Mouse (Mus musculus) CH12.LX (cell line): ENCODE measurements around the gene Spata25. TPM values are rescaled to one million over a fixed set of nuclear protein-coding genes. Genes with fewer than 3 reads are reported as not detected.

Source experiments
- DNase-seq: peaks from one replicate; pipeline ENCODE4 v3.0.0-alpha.2; 2013; ENCODE audit errors: extremely low read depth
- H3K27ac ChIP-seq: 2 replicates; pipeline ENCODE4 v1.5.1; 2012; ENCODE audit warnings: low read depth, mild to moderate bottlenecking, control low read depth, moderate library complexity; ENCODE audit not compliant: insufficient read depth
- H3K27me3 ChIP-seq: replicated peaks from 2 replicates; pipeline ENCODE3; 2012; ENCODE audit warnings: inconsistent platforms
- H3K36me3 ChIP-seq, 2 experiments: replicated peaks in 1 of 2; 2 replicates each; pipeline versions ENCODE3 to v1.6.1; 2012; ENCODE audit warnings: inconsistent platforms in 1 of 2, low read length in 1 of 2, mild to moderate bottlenecking in 1 of 2, mixed read lengths in 1 of 2, moderate library complexity in 1 of 2; ENCODE audit not compliant: control insufficient read depth in 1 of 2, insufficient read depth in 1 of 2
- H3K4me1 ChIP-seq, 2 experiments: 2 replicates each; pipeline ENCODE4 v1.6.1; 2012; ENCODE audit warnings: inconsistent platforms in 1 of 2, moderate library complexity in 1 of 2; ENCODE audit not compliant: insufficient read depth in 2 of 2, control insufficient read depth in 1 of 2
- H3K4me2 ChIP-seq: 2 replicates; pipeline ENCODE4 v1.6.1; 2012; ENCODE audit warnings: low read depth, mild to moderate bottlenecking, control low read depth; ENCODE audit not compliant: poor library complexity, insufficient read depth, severe bottlenecking
- H3K4me3 ChIP-seq, 3 experiments: fragments of 150-350 bp in 1 of 3; sonication (generic) in 1 of 3; replicated peaks in 1 of 3; 2 replicates each; pipeline versions ENCODE3 to v1.5.1; 2011 to 2012; ENCODE audit warnings: low read depth in 2 of 3, low read length in 2 of 3, mild to moderate bottlenecking in 2 of 3, moderate library complexity in 2 of 3, control low read depth in 1 of 3, improper control_type of control experiment in 1 of 3, inconsistent platforms in 1 of 3, mixed read lengths in 1 of 3; ENCODE audit not compliant: poor library complexity in 1 of 3
- H3K79me2 ChIP-seq: replicated peaks from 2 replicates; pipeline ENCODE4 v1.6.1; 2012; ENCODE audit warnings: mild to moderate bottlenecking, moderate library complexity; ENCODE audit not compliant: control insufficient read depth, poor library complexity, insufficient read depth, severe bottlenecking; ENCODE audit errors: extremely low read depth
- H3K9ac ChIP-seq: 2 replicates; pipeline ENCODE4 v1.6.1; 2012; ENCODE audit warnings: low read depth, mild to moderate bottlenecking, control low read depth, moderate library complexity; ENCODE audit not compliant: insufficient read depth
- H3K9me3 ChIP-seq: replicated peaks from 2 replicates; pipeline ENCODE3; 2012; ENCODE audit warnings: low read length, inconsistent platforms, mixed read lengths
- BHLHE40 ChIP-seq: IDR thresholded peaks from 2 replicates; pipeline ENCODE4 v1.6.1; 2011; ENCODE audit warnings: mild to moderate bottlenecking, low read depth, low read length, improper control_type of control experiment
- CHD1 ChIP-seq: IDR thresholded peaks from 2 replicates; pipeline ENCODE4 v1.6.1; 2012; ENCODE audit warnings: low read depth, low read length, improper control_type of control experiment, inconsistent platforms
- CHD2 ChIP-seq: IDR thresholded peaks from 2 replicates; pipeline ENCODE4 v1.6.1; 2011; ENCODE audit warnings: low read length, improper control_type of control experiment
- CTCF ChIP-seq, 2 experiments: IDR thresholded peaks in 1 of 2; conservative IDR thresholded peaks in 1 of 2; 2 replicates each; pipeline ENCODE4 v1.5.1; 2011 to 2012; ENCODE audit warnings: low read depth in 2 of 2, low read length in 2 of 2, improper control_type of control experiment in 1 of 2, inconsistent platforms in 1 of 2, mild to moderate bottlenecking in 1 of 2, moderate library complexity in 1 of 2
- GABPA ChIP-seq: IDR thresholded peaks from 2 replicates; pipeline ENCODE4 v1.6.1; 2012; ENCODE audit warnings: low read depth, low read length, improper control_type of control experiment, inconsistent platforms; ENCODE audit not compliant: insufficient replicate concordance
- IRF4 ChIP-seq: IDR thresholded peaks from 2 replicates; pipeline ENCODE4 v1.6.1; 2014; ENCODE audit warnings: low read depth, mild to moderate bottlenecking, inconsistent platforms, low read length, improper control_type of control experiment
- JUN ChIP-seq: IDR thresholded peaks from 2 replicates; pipeline ENCODE4 v1.6.1; 2011; ENCODE audit warnings: low read depth, mild to moderate bottlenecking, low read length, improper control_type of control experiment, moderate library complexity; ENCODE audit not compliant: insufficient read depth
- KAT2A ChIP-seq: IDR thresholded peaks from 2 replicates; pipeline ENCODE4 v1.6.1; 2012; ENCODE audit warnings: low read length, improper control_type of control experiment, inconsistent platforms; ENCODE audit not compliant: insufficient replicate concordance
- MAX ChIP-seq: IDR thresholded peaks from 2 replicates; pipeline ENCODE4 v1.6.1; 2011; ENCODE audit warnings: low read length, improper control_type of control experiment
- MXI1 ChIP-seq: IDR thresholded peaks from 2 replicates; pipeline ENCODE4 v1.6.1; 2011; ENCODE audit warnings: mild to moderate bottlenecking, low read depth, low read length, improper control_type of control experiment
- MYC ChIP-seq: IDR thresholded peaks from 2 replicates; pipeline ENCODE4 v1.6.1; 2011; ENCODE audit warnings: low read depth, mild to moderate bottlenecking, improper control_type of control experiment, low read length
- PAX5 ChIP-seq: IDR thresholded peaks from 2 replicates; pipeline ENCODE4 v1.6.1; 2012; ENCODE audit warnings: low read length, inconsistent platforms, mixed read lengths
- RAD21 ChIP-seq: IDR thresholded peaks from 2 replicates; pipeline ENCODE4 v1.6.1; 2011; ENCODE audit warnings: low read depth, mild to moderate bottlenecking, low read length, improper control_type of control experiment, moderate library complexity
- RCOR1 ChIP-seq: conservative IDR thresholded peaks from 2 replicates; pipeline ENCODE4 v1.6.1; 2012; ENCODE audit warnings: low read depth, mild to moderate bottlenecking, inconsistent platforms, low read length, improper control_type of control experiment
- SIN3A ChIP-seq: IDR thresholded peaks from 2 replicates; pipeline ENCODE4 v1.6.1; 2012; ENCODE audit warnings: low read length, improper control_type of control experiment, inconsistent platforms
- SMC3 ChIP-seq: IDR thresholded peaks from 2 replicates; pipeline ENCODE4 v1.6.1; 2011; ENCODE audit warnings: low read depth, low read length, improper control_type of control experiment
- TBP ChIP-seq: conservative IDR thresholded peaks from 2 replicates; pipeline ENCODE4 v1.6.1; 2011; ENCODE audit warnings: low read depth, low read length, improper control_type of control experiment
- UBTF ChIP-seq: IDR thresholded peaks from 2 replicates; pipeline ENCODE4 v1.6.1; 2012; ENCODE audit warnings: low read depth, mild to moderate bottlenecking, inconsistent platforms, low read length, improper control_type of control experiment, moderate library complexity
- USF1 ChIP-seq: IDR thresholded peaks from 2 replicates; pipeline ENCODE4 v1.6.1; 2014; ENCODE audit warnings: low read depth, mild to moderate bottlenecking, inconsistent platforms, low read length, improper control_type of control experiment
- USF2 ChIP-seq: conservative IDR thresholded peaks from 2 replicates; pipeline ENCODE4 v1.6.1; 2011; ENCODE audit warnings: low read depth, low read length, improper control_type of control experiment
- ZC3H11A ChIP-seq: IDR thresholded peaks from 2 replicates; pipeline ENCODE4 v1.6.1; 2012; ENCODE audit warnings: low read depth, mild to moderate bottlenecking, inconsistent platforms, low read length, improper control_type of control experiment
- ZKSCAN1 ChIP-seq: IDR thresholded peaks from 2 replicates; pipeline ENCODE4 v1.6.1; 2012; ENCODE audit warnings: low read depth, inconsistent platforms, low read length, improper control_type of control experiment, borderline replicate concordance
- ZNF384 ChIP-seq: IDR thresholded peaks from 2 replicates; pipeline ENCODE4 v1.6.1; 2012; ENCODE audit warnings: low read depth, low read length, improper control_type of control experiment, inconsistent platforms
- dilution Hi-C: fragments of 300-500 bp; cut with MboI; formaldehyde crosslinking; loops from 2 replicates; pipeline ENCODE4 v1.14.3; 2020; ENCODE audit warnings: low sequenced_read_pairs; ENCODE audit not compliant: extremely low pct_unique_long_range_greater_than_20kb, extremely low pct_ligation_motif_present
- in situ Hi-C: fragments of 300-500 bp; cut with MboI; formaldehyde crosslinking; loops from 3 replicates; pipeline ENCODE4 v1.14.3; 2019; ENCODE audit warnings: low sequenced_read_pairs, low pct_ligation_motif_present, low pct_unique_long_range_greater_than_20kb, mixed read lengths
- polyA plus RNA-seq: library from polyadenylated mRNA; unstranded; fragments of >175 nt; gene quantifications from 2 replicates; pipeline ENCODE4 v1.2.1, GENCODE M21; 2012; ENCODE audit warnings: low read depth; ENCODE audit not compliant: insufficient read length
- total RNA-seq, 2 experiments: library from RNA; depleted of rRNA; stranded (reverse); fragments of 300-350 nt in 1 of 2; fragments of >200 nt in 1 of 2; gene quantifications; 2 replicates each; pipeline ENCODE4 v1.2.3; 2012 to 2014

The Spata25 gene
- total and polyA plus RNA-seq, 3 experiments: not detected

DNA sequence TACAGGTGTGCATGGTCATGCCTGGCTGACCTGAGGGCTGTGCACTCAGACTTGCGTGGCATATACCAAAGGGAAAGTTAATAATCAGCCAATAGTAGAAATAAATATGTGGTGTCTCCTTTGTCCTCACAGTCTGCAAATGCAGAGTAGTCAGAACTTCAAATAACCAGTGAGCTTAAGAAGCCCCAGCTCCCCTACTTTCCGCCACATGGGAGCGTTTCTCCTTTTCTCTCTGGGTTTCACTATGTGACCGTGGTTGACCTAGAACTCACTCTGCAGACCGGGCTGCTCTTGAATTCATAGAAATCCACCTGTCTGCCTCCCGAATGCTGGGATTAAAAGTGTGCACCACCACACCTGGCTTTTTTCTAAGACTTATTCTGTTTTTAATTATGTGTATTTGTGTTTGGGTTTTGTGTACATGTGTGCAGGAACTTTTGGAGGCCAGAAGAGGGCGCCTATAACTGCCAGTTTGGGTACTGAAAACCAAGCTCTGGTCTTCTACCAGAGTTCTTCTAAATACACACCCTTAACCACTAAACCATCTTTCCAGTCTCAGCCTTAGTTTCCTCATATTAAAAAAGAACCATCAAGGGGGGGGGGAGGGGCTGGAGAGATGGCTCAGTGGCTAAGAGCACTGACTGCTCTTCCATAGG lies 44.3 kb downstream of the Spata25 start:
- no peak overlapping the region for H3K4me2 ChIP-seq
- H3K27ac ChIP-seq: no peak overlapping the region
- H3K27me3 ChIP-seq: peaks cover 43% of the 10 kb centered on the region
- H3K9ac ChIP-seq: no peak overlapping the region
- in situ Hi-C loops (no loop called here), dilution Hi-C loops (no loop called here)
- TF ChIP-seq SMC3 (peak; percentile 34; the same call in 1 of the 2 replicates), UBTF (no peak), CHD2 (no peak), ZC3H11A (no peak), RCOR1 (no peak), ZKSCAN1 (no peak), MYC (peak; percentile 24; the same call in 1 of the 2 replicates), RAD21 (peak; percentile 36), MXI1 (no peak), KAT2A (no peak), USF2 (no peak), TBP (no peak), GABPA (no peak), MAX (0 out of 2 replicates have a peak, but pooled peaks have one; percentile 26), CHD1 (no peak), SIN3A (no peak), PAX5 (no peak), CTCF (conservative IDR thresholded peaks at IDR 0.05 in 1 of 2, IDR thresholded peaks at IDR 0.05 in 1 of 2; ENCODE audit: low read depth in 2 of 2, low read length in 2 of 2) (peak in 1 of 2 experiments; percentile 66; a peak in 3 of 4 replicates), ZNF384 (no peak), JUN (no peak), IRF4 (no peak), USF1 (no peak), BHLHE40 (no peak)
- peaks cover 7 to 17% of the 10 kb centered on the region in 2 experiments for H3K4me1 ChIP-seq
- peaks cover 0 to 11% of the 10 kb centered on the region in 2 experiments for H3K36me3 ChIP-seq
- DNase-seq: peak; percentile 55
- no peaks in the 10 kb centered on the region for H3K9me3 ChIP-seq
- H3K4me3 ChIP-seq: no peak overlapping the region
- H3K79me2 ChIP-seq: no peaks in the 10 kb centered on the region
